Comparison of ENCODE assay signal across 8 mouse cellular contexts in genomic region chr4:57017229-57017628, GRCm38 (mm10). TPM values are rescaled to one million over a fixed set of nuclear protein-coding genes. Genes with fewer than 3 reads are reported as not detected.
A peak's percentile ranks its signal among the peaks of the same experiment; 100 is the strongest.
DNase-seq lines count a peak whose midpoint lies in the region; ATAC-seq and TF ChIP-seq lines count a peak whose summit lies in the region.

No protein-coding gene starts in this region.

- H3K36me3 ChIP-seq in E14TG2a.4 (ENCODE audit: insufficient read depth, low read length) = no peaks in the 10 kb centered on the region
- no peaks in the 10 kb centered on the region for H3K36me3 ChIP-seq in heart, embryonic 10.5 days
- H3K36me3 ChIP-seq in lung, postnatal 0 days (ENCODE audit: insufficient read depth, low read length) = no peaks in the 10 kb centered on the region

- H3K27me3 ChIP-seq in E14TG2a.4 (ENCODE audit: insufficient read depth, low read length) = peaks cover 22% of the 10 kb centered on the region
- peaks cover 31% of the 10 kb centered on the region; the same call in 1 of the 2 replicates for H3K27me3 ChIP-seq in heart, embryonic 10.5 days (ENCODE audit: insufficient read depth, poor library complexity, severe bottlenecking)
- H3K27me3 ChIP-seq in lung, postnatal 0 days (replicated peaks; ENCODE audit: insufficient read depth, low read length) = no peaks in the 10 kb centered on the region

- H3K9ac ChIP-seq in lung, postnatal 0 days (replicated peaks; ENCODE audit: low read depth) = no peak overlapping the region

- H3K27ac ChIP-seq in heart, embryonic 10.5 days = no peak overlapping the region
- H3K27ac ChIP-seq in lung, postnatal 0 days (ENCODE audit: low read length) = no peak overlapping the region

- H3K4me2 ChIP-seq in lung, postnatal 0 days (replicated peaks; ENCODE audit: low read depth, low read length) = no peak overlapping the region

- peak; percentile 85 for TF ChIP-seq CTCF in E14TG2a.4 (conservative IDR thresholded peaks at IDR 0.05; ENCODE audit: low read length)
- peak; percentile 91 for TF ChIP-seq CTCF in lung, postnatal 0 days (IDR thresholded peaks at IDR 0.05)

- peak; percentile 85 for DNase-seq in adrenal gland, postnatal 10 days
- peak; percentile 77 for DNase-seq in embryo, embryonic 11 days
- peak; percentile 88 for DNase-seq in heart, embryonic 10.5 days (ENCODE audit: low spot score)
- DNase-seq in layer of hippocampus, adult 18-20 months (ENCODE audit: low spot score in 2 of 2) = peak; percentile 59 to 78
- DNase-seq in lung, postnatal 0 days (ENCODE audit: low spot score) = peak; percentile 70
- DNase-seq in right cerebral cortex, postnatal 10 days (ENCODE audit: low spot score in 2 of 2) = peak; percentile 49 to 76
- peak; percentile 25 for DNase-seq in urinary bladder, postnatal 10 days (ENCODE audit: low spot score)

- no peaks in the 10 kb centered on the region for H3K9me3 ChIP-seq in E14TG2a.4 (ENCODE audit: low read length)
- H3K9me3 ChIP-seq in heart, embryonic 10.5 days = no peaks in the 10 kb centered on the region
- no peaks in the 10 kb centered on the region for H3K9me3 ChIP-seq in lung, postnatal 0 days (ENCODE audit: low read length)

- H3K4me1 ChIP-seq in E14TG2a.4 (replicated peaks; ENCODE audit: low read depth, low read length) = peaks cover 9% of the 10 kb centered on the region; the same call in 1 of the 2 replicates
- H3K4me1 ChIP-seq in heart, embryonic 10.5 days = 0 out of 2 replicates have a peak, but pooled peaks cover 6% of the 10 kb centered on the region
- no peaks in the 10 kb centered on the region for H3K4me1 ChIP-seq in lung, postnatal 0 days (ENCODE audit: insufficient read depth, low read depth, low read length)

- TF ChIP-seq EP300 in lung, postnatal 0 days (IDR thresholded peaks at IDR 0.05) = no peak

- no peak overlapping the region for H3K4me3 ChIP-seq in E14TG2a.4 (replicated peaks; ENCODE audit: low read length)
- no peak overlapping the region for H3K4me3 ChIP-seq in heart, embryonic 10.5 days
- H3K4me3 ChIP-seq in lung, postnatal 0 days (ENCODE audit: low read depth, low read length) = no peak overlapping the region

- 30% methylated on average over 5 of the region's 5 CpGs for whole genome bisulfite sequencing in heart, embryonic 10.5 days
- 23% methylated on average over 5 of the region's 5 CpGs for WGBS in lung, postnatal 0 days

- no peak; the same call in 1 of the 2 replicates for ATAC-seq in lung, postnatal 0 days

RNA-seq across cellular contexts. Expression of gene Frrs1l, which starts 27.0 kb away (rescaled TPM):
- under 1 TPM; 0.27 to 0.61 TPM for total RNA-seq in adrenal gland, postnatal 10 days (2021)
- 0.11 and 0.17 TPM in 2 replicates for polyA plus RNA-seq in heart, embryonic 10.5 days (2016; fragmentation: Nextera tagmentation; extraction: Ambion mirVana)
- 100 to 1,000 TPM; 216 to 233 TPM for total RNA-seq in layer of hippocampus, adult 18-20 months (2021)
- 0.91 and 1.7 TPM in 2 replicates for polyA plus RNA-seq in lung, postnatal 0 days (2015; fragmentation: Nextera tagmentation; extraction: Ambion mirVana)

Comparison
In these comparisons a context has a peak if more than half of its experiments do, and no peak if none do; other contexts are left out.
1. DNase-seq: peak in every context shown above with its lines; median percentile 88 in heart, embryonic 10.5 days; 85 in adrenal gland, postnatal 10 days; 77 in embryo, embryonic 11 days; 70 in lung, postnatal 0 days; 68 in layer of hippocampus, adult 18-20 months; 62 in right cerebral cortex, postnatal 10 days; 25 in urinary bladder, postnatal 10 days.
2. RNA of gene Frrs1l, which starts 27.0 kb away (total RNA-seq): 216 to 233 TPM in layer of hippocampus, adult 18-20 months; 0.27 to 0.61 TPM in adrenal gland, postnatal 10 days; every median in the first group is over 100 times any median in the second.